Mouse (Mus musculus): ENCODE measurements around the gene Gstt2. TPM values are rescaled to one million over a fixed set of nuclear protein-coding genes. Genes with fewer than 3 reads are reported as not detected.

Gstt2 gene
- polyA plus RNA-seq, 1 experiment, result 1.4 TPM

- no peaks in the 10 kb centered on the region for H3K79me2 ChIP-seq (ENCODE audit: control insufficient read depth, insufficient read depth)
- no peak overlapping the region for H3K4me2 ChIP-seq (ENCODE audit: low read depth)
- H3K27me3 ChIP-seq (ENCODE audit: control insufficient read depth, insufficient read depth, insufficient read length), result no peaks in the 10 kb centered on the region
- TF ChIP-seq CEBPB (IDR thresholded peaks at IDR 0.05; ENCODE audit: insufficient read depth, poor library complexity, severe bottlenecking) (no peak), POLR2AphosphoS2 (IDR thresholded peaks at IDR 0.05; ENCODE audit: insufficient read length, low read depth) (no peak)
- H3K4me3 ChIP-seq, result no peak overlapping the region
- H3K36me3 ChIP-seq (ENCODE audit: control insufficient read depth, insufficient read depth), result no peaks in the 10 kb centered on the region
- H3ac ChIP-seq (ENCODE audit: control insufficient read depth, insufficient read length), result no peak overlapping the region
Observed at GRCm38 (mm10) chr10:75823782-75824181, 13.4 kb downstream of the Gstt2 start.

GRCm38 (mm10) chr10:75822443-75822842 lies 14.8 kb downstream of the Gstt2 start, which contains the start of gene Gstt4:
TSS of gene Gstt4 (minus strand) at chr10:75822543.
- Histone ChIP-seq H3K79me2 (ENCODE audit: control insufficient read depth, insufficient read depth) (no peaks in the 10 kb centered on the region), H3K27me3 (ENCODE audit: control insufficient read depth, insufficient read depth, insufficient read length) (no peaks in the 10 kb centered on the region), H3K4me3 (no peak within 1 kb of the TSS), H3K4me2 (ENCODE audit: low read depth) (no peak within 1 kb of the TSS), H3K36me3 (ENCODE audit: control insufficient read depth, insufficient read depth) (no peaks in the 10 kb centered on the region), H3ac (ENCODE audit: control insufficient read depth, insufficient read length) (no peak within 1 kb of the TSS)
- TF ChIP-seq POLR2AphosphoS2 (IDR thresholded peaks at IDR 0.05; ENCODE audit: insufficient read length, low read depth) (no peak), REST (IDR thresholded peaks at IDR 0.05; ENCODE audit: insufficient read depth, insufficient read length) (no peak), MAX (IDR thresholded peaks at IDR 0.05; ENCODE audit: low read depth) (no peak), MYOD1 (IDR thresholded peaks at IDR 0.05; ENCODE audit: control insufficient read depth in 1 of 3, insufficient read length in 2 of 3, low read depth in 2 of 3) (no peak), E2F4 (IDR thresholded peaks at IDR 0.05; ENCODE audit: insufficient read depth) (no peak), CEBPB (IDR thresholded peaks at IDR 0.05; ENCODE audit: insufficient read depth, poor library complexity, severe bottlenecking) (no peak), USF1 (IDR thresholded peaks at IDR 0.05; ENCODE audit: low read depth) (no peak), POLR2A (IDR thresholded peaks at IDR 0.05; ENCODE audit: insufficient read length, low read depth) (no peak), SRF (IDR thresholded peaks at IDR 0.05; ENCODE audit: control insufficient read depth, insufficient read length, low read depth) (no peak), TCF12 (IDR thresholded peaks at IDR 0.05; ENCODE audit: insufficient read depth, poor library complexity, severe bottlenecking) (no peak), MYOG (IDR thresholded peaks at IDR 0.05; ENCODE audit: control insufficient read depth in 1 of 3, insufficient read depth in 1 of 3, insufficient read length in 2 of 3, low read depth in 2 of 3) (no peak), TCF3 (IDR thresholded peaks at IDR 0.05; ENCODE audit: insufficient read length, low read depth) (no peak)

- no peak overlapping the region for H3K4me3 ChIP-seq
- no peak overlapping the region for H3K4me2 ChIP-seq (ENCODE audit: low read depth)
- H3K36me3 ChIP-seq (ENCODE audit: control insufficient read depth, insufficient read depth), result no peaks in the 10 kb centered on the region
- H3K27me3 ChIP-seq (ENCODE audit: control insufficient read depth, insufficient read depth, insufficient read length), result no peaks in the 10 kb centered on the region
- no peaks in the 10 kb centered on the region for H3K79me2 ChIP-seq (ENCODE audit: control insufficient read depth, insufficient read depth)
- TF ChIP-seq USF1 (IDR thresholded peaks at IDR 0.05; ENCODE audit: low read depth) (no peak), TCF12 (IDR thresholded peaks at IDR 0.05; ENCODE audit: insufficient read depth, poor library complexity, severe bottlenecking) (no peak), TCF3 (IDR thresholded peaks at IDR 0.05; ENCODE audit: insufficient read length, low read depth) (no peak), POLR2A (IDR thresholded peaks at IDR 0.05; ENCODE audit: insufficient read length, low read depth) (no peak), CEBPB (IDR thresholded peaks at IDR 0.05; ENCODE audit: insufficient read depth, poor library complexity, severe bottlenecking) (no peak), SRF (IDR thresholded peaks at IDR 0.05; ENCODE audit: control insufficient read depth, insufficient read length, low read depth) (no peak), MAX (IDR thresholded peaks at IDR 0.05; ENCODE audit: low read depth) (no peak), MYOD1 (IDR thresholded peaks at IDR 0.05; ENCODE audit: control insufficient read depth in 1 of 3, insufficient read length in 2 of 3, low read depth in 2 of 3) (no peak)
- H3ac ChIP-seq (ENCODE audit: control insufficient read depth, insufficient read length), result no peak overlapping the region
Observed at GRCm38 (mm10) chr10:75819882-75820281, 17.3 kb downstream of the Gstt2 start.

GRCm38 (mm10) chr10:75818641-75819040 lies 18.6 kb downstream of the Gstt2 start:
- Histone ChIP-seq H3K36me3 (ENCODE audit: control insufficient read depth, insufficient read depth) (no peaks in the 10 kb centered on the region), H3K27me3 (ENCODE audit: control insufficient read depth, insufficient read depth, insufficient read length) (no peaks in the 10 kb centered on the region), H3K4me3 (no peak overlapping the region), H3ac (ENCODE audit: control insufficient read depth, insufficient read length) (no peak overlapping the region), H3K4me2 (ENCODE audit: low read depth) (no peak overlapping the region), H3K79me2 (ENCODE audit: control insufficient read depth, insufficient read depth) (no peaks in the 10 kb centered on the region)
- TF ChIP-seq POLR2A (IDR thresholded peaks at IDR 0.05; ENCODE audit: insufficient read length, low read depth) (no peak), TCF3 (IDR thresholded peaks at IDR 0.05; ENCODE audit: insufficient read length, low read depth) (no peak), SRF (IDR thresholded peaks at IDR 0.05; ENCODE audit: control insufficient read depth, insufficient read length, low read depth) (no peak), E2F4 (IDR thresholded peaks at IDR 0.05; ENCODE audit: insufficient read depth) (no peak), CEBPB (IDR thresholded peaks at IDR 0.05; ENCODE audit: insufficient read depth, poor library complexity, severe bottlenecking) (no peak), MYOG (IDR thresholded peaks at IDR 0.05; ENCODE audit: control insufficient read depth in 1 of 3, insufficient read depth in 1 of 3, insufficient read length in 2 of 3, low read depth in 2 of 3) (no peak), POLR2AphosphoS2 (IDR thresholded peaks at IDR 0.05; ENCODE audit: insufficient read length, low read depth) (no peak), MAX (IDR thresholded peaks at IDR 0.05; ENCODE audit: low read depth) (no peak), USF1 (IDR thresholded peaks at IDR 0.05; ENCODE audit: low read depth) (no peak), MYOD1 (IDR thresholded peaks at IDR 0.05; ENCODE audit: control insufficient read depth in 1 of 3, insufficient read length in 2 of 3, low read depth in 2 of 3) (no peak), TCF12 (IDR thresholded peaks at IDR 0.05; ENCODE audit: insufficient read depth, poor library complexity, severe bottlenecking) (no peak), REST (IDR thresholded peaks at IDR 0.05; ENCODE audit: insufficient read depth, insufficient read length) (no peak)

GRCm38 (mm10) chr10:75804217-75804616 lies 33.0 kb downstream of the Gstt2 start:
- Histone ChIP-seq H3K27me3 (ENCODE audit: control insufficient read depth, insufficient read depth, insufficient read length) (peaks cover 14% of the 10 kb centered on the region), H3K79me2 (ENCODE audit: control insufficient read depth, insufficient read depth) (no peaks in the 10 kb centered on the region), H3ac (ENCODE audit: control insufficient read depth, insufficient read length) (no peak overlapping the region), H3K4me3 (no peak overlapping the region), H3K36me3 (ENCODE audit: control insufficient read depth, insufficient read depth) (no peaks in the 10 kb centered on the region), H3K4me2 (ENCODE audit: low read depth) (no peak overlapping the region)
- TF ChIP-seq MAX (IDR thresholded peaks at IDR 0.05; ENCODE audit: low read depth), result no peak
- TF ChIP-seq POLR2AphosphoS2 (IDR thresholded peaks at IDR 0.05; ENCODE audit: insufficient read length, low read depth), result no peak
- no peak for TF ChIP-seq POLR2A (IDR thresholded peaks at IDR 0.05; ENCODE audit: insufficient read length, low read depth)
- no peak for TF ChIP-seq USF1 (IDR thresholded peaks at IDR 0.05; ENCODE audit: low read depth)
- no peak for TF ChIP-seq CEBPB (IDR thresholded peaks at IDR 0.05; ENCODE audit: insufficient read depth, poor library complexity, severe bottlenecking)
- no peak for TF ChIP-seq REST (IDR thresholded peaks at IDR 0.05; ENCODE audit: insufficient read depth, insufficient read length)
- TF ChIP-seq MYOG (IDR thresholded peaks at IDR 0.05; ENCODE audit: control insufficient read depth in 1 of 3, insufficient read depth in 1 of 3, insufficient read length in 2 of 3, low read depth in 2 of 3), result no peak
